Mouse (Mus musculus) ovary, postnatal 14 days (tissue): ENCODE data around the gene Naip1.
"Not testable (repeated sequence)": the region's sequence is repeated elsewhere in the genome, so short reads cannot be mapped to it uniquely, and the experiment has no call there.

Experiments used
- DNase-seq: peaks from one replicate; pipeline ENCODE4 v3.0.0; 2022; ENCODE audit warnings: low spot score

Gene Naip1

GRCm38 (mm10) chr13:100452415-100453127 lies at the start of gene Naip1:
Gene Naip1, minus strand, starts transcription at chr13:100452869.
- DNase-seq: not testable (repeated sequence)

DNA sequence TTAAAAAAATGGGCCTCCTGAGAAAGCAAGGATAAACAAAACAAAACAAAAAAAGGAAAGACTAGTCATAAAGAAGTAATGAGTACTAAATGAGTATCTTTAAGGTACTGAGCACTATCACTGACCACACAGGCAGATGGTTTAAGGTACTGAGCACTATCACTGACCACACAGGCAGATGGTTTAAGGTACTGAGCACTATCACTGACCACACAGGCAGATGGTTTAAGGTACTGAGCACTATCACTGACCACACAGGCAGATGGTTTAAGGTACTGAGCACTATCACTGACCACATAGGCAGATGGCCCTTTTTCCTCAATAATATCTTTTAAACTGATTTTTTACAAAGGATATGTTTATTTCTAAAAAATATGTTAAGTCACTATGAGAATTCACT lies 47.0 kb upstream of the Naip1 start:
- DNase-seq: not testable (repeated sequence)

GRCm38 (mm10) chr13:100495337-100495736 lies 42.7 kb upstream of the Naip1 start:
- no peak for DNase-seq

DNA sequence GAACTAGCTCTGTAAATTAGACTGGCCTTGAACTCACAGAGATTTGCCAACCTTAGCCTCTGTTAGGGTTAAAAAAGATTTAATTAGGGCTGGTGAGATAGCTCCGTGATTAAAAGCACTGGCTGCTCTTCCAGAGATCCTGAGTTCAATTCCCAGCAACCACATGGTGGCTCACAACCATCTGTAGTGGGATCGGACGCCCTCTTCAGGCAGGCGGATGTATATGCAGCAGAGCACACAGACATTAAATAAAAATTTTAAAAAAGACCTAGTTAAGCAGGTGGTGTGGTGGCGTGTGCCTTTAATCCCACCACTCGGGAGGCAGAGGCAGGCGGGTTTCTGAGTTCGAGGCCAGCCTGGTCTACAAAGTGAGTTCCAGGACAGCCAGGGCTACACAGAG lies 41.7 kb upstream of the Naip1 start:
- DNase-seq: not testable (repeated sequence)

DNA sequence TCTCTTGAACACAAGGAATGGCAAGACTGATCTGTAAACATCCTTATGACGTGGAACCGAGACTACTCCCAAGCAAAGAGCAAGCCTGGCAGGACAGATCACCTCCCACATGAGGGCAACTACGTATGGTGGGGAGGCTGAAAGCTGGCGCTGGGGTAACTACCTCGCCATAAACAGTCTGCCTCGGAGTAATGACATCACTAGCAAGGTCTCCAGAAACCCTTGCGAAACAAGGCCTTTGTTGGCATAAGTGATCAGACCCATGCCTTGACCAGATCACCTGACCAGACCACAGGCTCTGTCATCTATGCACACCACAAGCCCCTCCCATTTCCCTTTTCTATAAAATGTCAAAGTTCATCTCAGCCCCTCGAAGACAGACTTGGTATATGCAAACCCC lies 40.6 kb upstream of the Naip1 start:
- no peak for DNase-seq

DNA sequence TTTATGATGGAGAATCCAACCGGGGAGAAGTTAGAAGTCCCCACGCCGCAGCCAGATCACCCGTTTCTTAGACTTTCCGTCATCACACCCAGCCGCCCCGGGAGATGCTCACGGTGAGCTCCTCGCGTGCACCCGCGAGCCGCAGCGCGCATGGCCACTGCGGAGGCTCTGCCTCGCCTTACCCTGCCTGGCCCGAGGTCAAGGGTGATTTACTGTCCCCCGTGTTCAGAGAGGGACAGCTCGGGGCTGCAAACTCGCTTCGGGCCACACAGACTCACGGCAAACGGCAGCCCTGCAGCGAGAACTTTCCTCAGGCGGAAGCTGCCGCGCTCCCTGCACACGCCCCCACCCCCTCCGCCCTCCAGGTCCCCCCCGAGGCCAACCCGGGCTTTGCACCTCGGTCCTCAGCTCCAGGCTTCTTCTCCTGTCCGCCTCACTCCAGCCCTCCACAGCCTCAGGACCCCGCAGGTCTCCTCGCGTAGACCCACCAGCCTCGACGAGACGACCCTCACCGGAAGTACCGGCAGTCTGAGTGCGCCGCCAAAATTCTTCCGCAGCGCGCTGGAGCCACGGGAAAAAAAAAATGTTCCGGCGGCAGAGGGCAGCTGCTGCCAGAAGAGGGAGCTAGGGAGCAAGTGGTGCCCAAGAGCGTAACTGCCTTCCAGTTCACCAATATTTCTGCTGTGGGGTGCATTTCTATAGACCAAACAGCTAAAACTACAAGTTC lies 39.6 kb upstream of the Naip1 start, which contains the start of gene Gtf2h2:
Gene Gtf2h2 (minus strand): TSS at position 519 of the 727 bp plus-strand sequence.
- DNase-seq: peak; percentile 92

- no peak for DNase-seq
Observed at GRCm38 (mm10) chr13:100491623-100492022, 39.0 kb upstream of the Naip1 start.

GRCm38 (mm10) chr13:100490424-100490823 lies 37.8 kb upstream of the Naip1 start:
- DNase-seq: no peak

DNA sequence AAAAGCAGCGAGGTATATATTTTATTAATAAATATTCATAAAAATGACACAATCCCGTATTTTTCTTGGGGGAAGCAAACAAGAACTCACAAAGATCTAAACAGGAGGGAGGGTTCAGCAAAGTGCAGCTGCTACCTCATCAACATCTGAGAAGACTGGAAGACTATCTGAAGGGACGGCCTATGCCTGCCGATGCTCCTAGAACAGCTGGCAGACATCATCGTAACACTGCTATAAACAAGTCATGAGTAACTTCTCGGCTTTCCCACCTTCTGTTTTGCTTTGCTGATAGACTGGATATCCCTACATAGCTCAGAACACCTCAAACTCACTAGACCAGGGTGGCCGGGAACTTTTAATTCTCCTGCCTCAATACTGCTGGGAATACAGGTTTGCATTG lies 30.9 kb upstream of the Naip1 start:
- no peak for DNase-seq

DNA sequence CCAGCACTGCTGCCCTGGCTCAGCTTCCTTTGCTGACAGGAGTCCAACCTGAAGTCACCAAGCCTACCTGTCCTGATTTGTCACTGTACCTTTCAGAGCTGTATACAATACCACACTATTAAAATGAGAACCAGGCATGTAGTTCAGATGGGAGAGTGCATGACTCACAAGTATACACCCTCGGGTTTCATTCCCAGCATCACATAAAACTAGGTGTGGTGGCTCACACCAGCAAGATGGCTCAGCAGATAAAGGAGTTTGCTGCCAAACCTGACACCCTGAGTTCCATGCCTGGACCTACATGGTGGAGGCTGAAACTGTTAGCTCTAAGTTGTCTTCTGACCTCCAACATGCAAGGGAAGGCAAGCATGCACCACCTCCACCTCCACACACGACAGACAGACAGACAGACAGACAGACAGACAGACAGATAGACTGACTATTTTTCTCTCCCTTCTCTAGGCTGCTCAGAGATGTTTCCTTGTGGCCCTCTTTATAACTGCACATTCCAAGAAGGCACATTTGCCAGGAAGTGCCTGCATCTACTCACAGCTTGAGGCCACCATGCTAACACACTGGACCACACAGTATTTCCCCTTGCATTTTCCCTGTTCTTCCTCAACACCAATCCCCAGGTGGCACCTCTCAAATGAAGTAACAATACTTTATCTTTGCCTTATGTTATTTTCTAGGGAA lies 11.0 kb upstream of the Naip1 start:
- DNase-seq: no peak

- DNase-seq: no peak
Observed at GRCm38 (mm10) chr13:100461336-100461735, 8.7 kb upstream of the Naip1 start.

DNA sequence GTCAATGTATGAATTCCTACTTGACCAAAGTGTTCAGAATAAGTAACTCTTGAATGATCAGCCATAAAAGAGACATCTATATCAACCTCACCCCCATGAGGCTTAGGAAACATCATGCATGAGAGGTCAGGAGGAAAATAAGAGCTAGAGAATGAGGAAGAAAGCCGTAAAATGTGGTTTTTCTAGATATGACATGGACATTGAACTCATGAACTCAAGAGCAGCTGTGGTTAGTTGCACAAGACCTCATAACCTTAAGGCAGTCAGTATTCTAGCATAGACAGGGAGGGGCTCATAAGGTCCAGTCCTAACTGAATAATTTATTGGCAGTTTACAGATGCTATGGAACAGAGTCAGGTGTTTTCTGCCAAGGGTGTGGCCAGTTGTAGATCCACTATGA lies 3.2 kb downstream of the Naip1 start:
- DNase-seq: no peak

DNA sequence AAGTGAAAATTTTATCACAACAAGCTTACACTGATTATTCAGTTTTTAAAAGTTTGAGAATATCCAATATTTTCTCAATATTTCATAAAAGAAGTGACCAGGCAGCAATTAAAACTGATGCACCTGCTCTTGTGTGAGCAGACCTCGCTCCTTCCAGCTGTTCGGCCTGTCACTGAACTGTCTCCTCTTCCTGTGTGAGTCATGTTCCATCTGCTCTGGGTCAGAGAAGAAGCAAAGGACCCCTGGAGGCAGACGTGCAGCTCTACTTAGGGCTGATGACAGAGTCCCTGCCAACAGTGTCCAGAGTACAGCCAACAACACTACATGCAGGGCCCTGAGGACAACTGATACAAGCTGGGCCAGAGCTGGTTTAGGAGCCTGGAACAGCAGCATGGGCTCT lies 12.6 kb downstream of the Naip1 start:
- DNase-seq: no peak

DNA sequence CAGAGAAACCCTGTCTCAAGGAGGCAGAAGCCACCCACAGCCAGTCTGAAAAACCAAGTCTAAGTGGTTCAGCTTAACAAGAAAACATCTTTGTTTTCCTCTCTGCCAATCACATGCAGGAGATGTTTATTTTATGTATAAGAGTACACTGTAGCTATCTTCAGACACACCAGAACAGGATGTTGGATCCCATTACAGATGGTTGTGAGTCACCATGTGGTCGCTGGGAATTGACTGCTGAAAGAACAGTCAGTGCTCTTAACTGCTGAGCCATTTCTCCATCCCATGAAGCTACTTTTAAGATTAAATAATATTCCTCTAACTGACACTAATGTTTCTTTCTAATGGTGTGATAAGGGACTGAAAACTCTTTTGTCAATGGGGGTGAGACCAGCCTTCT lies 14.0 kb downstream of the Naip1 start:
- no peak for DNase-seq

- no peak for DNase-seq
Observed at GRCm38 (mm10) chr13:100437322-100437825, 15.3 kb downstream of the Naip1 start.

DNA sequence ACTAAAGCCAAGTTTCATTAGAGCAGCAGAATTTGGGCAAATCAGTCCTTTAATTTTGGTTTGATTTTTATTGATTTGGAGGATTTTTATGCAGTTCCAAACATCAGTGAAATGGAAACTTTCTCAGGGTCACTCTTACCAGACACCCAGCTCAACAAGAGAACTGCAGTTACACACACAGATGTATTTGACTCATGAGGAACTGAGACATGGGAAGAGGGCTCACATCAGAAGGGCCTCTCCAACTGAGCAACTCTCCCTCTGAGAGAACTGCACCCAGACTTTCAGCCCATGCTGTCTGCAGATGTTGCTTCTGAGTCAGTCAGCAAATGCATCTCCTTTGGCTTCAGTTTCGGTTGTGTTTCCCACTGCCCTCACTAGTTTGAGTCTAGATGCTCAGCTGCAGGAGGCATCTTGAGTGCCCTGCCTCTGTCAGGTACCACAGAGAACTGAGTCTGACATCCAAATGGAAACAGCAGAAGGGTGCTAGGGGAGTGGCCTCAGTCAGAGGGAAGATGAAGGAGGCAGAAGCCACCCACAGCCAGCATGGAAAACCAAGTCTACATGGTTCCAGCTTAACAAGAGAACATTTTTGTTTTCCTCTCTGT lies 16.0 kb downstream of the Naip1 start:
- DNase-seq: not testable (repeated sequence)

DNA sequence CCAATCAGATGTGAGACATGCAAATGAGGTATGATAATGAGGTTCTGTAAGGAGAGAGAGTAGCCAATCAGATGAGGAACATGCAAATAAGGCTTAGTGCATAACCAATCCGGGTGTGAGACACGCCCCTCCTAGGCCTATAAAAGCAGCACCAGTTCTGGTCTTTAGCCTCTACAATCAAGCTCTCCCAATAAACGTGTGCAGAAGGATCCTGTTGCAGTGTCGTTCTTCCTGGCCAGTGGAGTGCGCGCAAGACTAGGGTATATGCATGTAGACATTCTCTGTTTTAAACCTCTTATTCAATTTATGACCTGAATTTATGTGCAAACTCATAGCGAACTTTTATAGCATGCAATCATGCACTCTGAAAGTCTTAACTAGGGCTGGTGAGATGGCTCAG lies 32.7 kb downstream of the Naip1 start:
- not testable (repeated sequence) for DNase-seq

DNA sequence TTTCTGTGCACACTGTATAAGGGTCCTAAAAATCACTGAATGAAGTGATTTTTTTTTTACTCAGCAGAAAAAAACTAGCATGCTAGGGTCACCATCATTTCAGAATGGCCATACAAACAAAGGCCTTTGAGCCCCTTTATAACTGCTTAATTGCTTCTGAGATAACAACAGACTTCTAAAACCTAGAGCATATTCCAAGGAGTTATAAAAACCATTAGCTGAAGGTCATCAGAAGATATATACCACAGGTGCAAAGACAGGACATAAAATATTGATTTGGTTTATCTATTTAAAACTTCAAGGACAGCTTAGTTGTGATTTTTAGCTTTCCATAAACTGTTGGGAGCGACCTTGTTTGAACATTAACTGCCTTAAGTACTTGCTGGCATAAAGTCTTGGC lies 38.2 kb downstream of the Naip1 start:
- no peak for DNase-seq

- DNase-seq: no peak
Observed at GRCm38 (mm10) chr13:100409825-100410224, 42.8 kb downstream of the Naip1 start.

GRCm38 (mm10) chr13:100409181-100409580 lies 43.5 kb downstream of the Naip1 start:
- DNase-seq: no peak

- DNase-seq: no peak
Observed at GRCm38 (mm10) chr13:100408242-100408641, 44.4 kb downstream of the Naip1 start.

- not testable (repeated sequence) for DNase-seq
Observed at GRCm38 (mm10) chr13:100402930-100403637, 49.6 kb downstream of the Naip1 start.
